Mouse (Mus musculus) forebrain, embryonic 10.5 days (tissue): ENCODE measurements around the gene Apex2. TPM values are rescaled to one million over a fixed set of nuclear protein-coding genes. Genes with fewer than 3 reads are reported as not detected.

Experiments
- DNase-seq: peaks from one replicate; pipeline ENCODE4 v3.0.0-alpha.2; 2017; ENCODE audit warnings: low spot score; ENCODE audit errors: extremely low spot score
- H3K27ac ChIP-seq: fragments of 300-500 bp; sonication (generic); 2 replicates; pipeline ENCODE4 v1.5.1; 2016; ENCODE audit warnings: mild to moderate bottlenecking
- H3K27me3 ChIP-seq: fragments of 300-500 bp; sonication (generic); 2 replicates; pipeline ENCODE4 v1.6.1; 2016; ENCODE audit warnings: mild to moderate bottlenecking; ENCODE audit not compliant: poor library complexity, severe bottlenecking
- H3K36me3 ChIP-seq: fragments of 300-500 bp; sonication (generic); replicated peaks from 2 replicates; pipeline ENCODE4 v1.6.1; 2016; ENCODE audit warnings: mild to moderate bottlenecking, moderate library complexity
- H3K4me1 ChIP-seq: fragments of 300-500 bp; sonication (generic); 2 replicates; pipeline ENCODE4 v1.6.1; 2016
- H3K4me3 ChIP-seq: fragments of 300-500 bp; sonication (generic); 2 replicates; pipeline ENCODE4 v1.5.1; 2016; ENCODE audit warnings: mild to moderate bottlenecking, moderate library complexity
- H3K9me3 ChIP-seq: fragments of 300-500 bp; sonication (generic); 2 replicates; pipeline ENCODE4 v1.6.1; 2016; ENCODE audit warnings: mild to moderate bottlenecking, moderate library complexity
- WGBS: fragments of 180-500 bp; shearing (Covaris S2); methylation state at CpG from one replicate; pipeline ENCODE4 v1.1.7; 2016; 5-methylcytosine and 5-hydroxymethylcytosine counted together
- polyA plus RNA-seq: library from polyadenylated mRNA; unstranded; fragments of >200 nt; fragmentation: Nextera tagmentation; extraction: Ambion mirVana; gene quantifications from 2 replicates; pipeline ENCODE4 v1.2.1, GENCODE M21; 2016

Apex2 gene
- 27.7 and 30.6 TPM in 2 replicates for polyA plus RNA-seq

DNA sequence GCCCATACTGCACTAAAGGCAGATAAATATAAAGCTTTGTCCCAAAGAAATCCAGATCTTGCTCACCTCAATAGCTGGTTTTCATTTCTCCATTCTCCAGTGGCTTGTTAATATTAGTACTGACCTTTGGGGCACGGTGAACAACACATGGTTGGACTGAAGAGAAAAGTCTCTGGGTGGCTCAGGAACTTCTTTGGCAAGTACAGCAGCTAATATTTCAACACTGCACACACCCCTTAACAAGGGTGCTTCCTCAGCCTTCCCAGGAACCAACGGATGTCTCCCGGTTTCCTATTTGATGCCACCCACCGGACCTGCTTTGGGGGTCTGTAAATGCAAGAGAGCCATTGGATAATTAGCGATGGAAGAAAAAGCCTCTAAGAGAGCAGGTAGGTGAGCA, at the start of gene Apex2:
Gene Apex2 (minus strand): TSS at position 173 of the 400 bp plus-strand sequence.
- whole genome bisulfite sequencing, result 83% methylated on average over 5 of the region's 5 CpGs
- Histone ChIP-seq H3K9me3 (no peaks in the 10 kb centered on the region), H3K27ac (peak within 1 kb of the TSS; percentile 89; the same call in 1 of the 2 replicates), H3K36me3 (peaks cover 13% of the 10 kb centered on the region), H3K4me1 (no peaks in the 10 kb centered on the region), H3K4me3 (peak within 1 kb of the TSS; percentile 59; the same call in 1 of the 2 replicates), H3K27me3 (peaks cover 64% of the 10 kb centered on the region)
- DNase-seq, result no peak

DNA sequence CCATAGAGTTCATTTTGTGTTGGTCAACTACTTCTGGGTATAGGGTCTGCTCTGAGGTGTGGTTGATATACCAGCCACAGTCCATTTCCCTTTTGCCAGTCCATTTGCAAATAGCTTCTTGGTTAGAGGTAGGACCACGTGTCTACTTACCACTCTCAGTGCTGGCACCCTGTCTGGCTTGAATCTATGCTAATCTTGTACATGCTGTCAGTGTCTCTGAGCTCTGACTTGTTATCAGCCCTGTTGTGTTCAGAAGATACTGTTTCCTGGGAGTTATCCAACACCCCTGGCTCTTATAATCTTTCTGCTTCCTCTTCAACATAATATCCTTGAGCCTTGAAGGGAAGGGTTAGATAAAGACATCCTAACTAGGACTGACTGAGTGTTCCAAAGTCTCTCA, 46.8 kb upstream of the Apex2 start:
- DNase-seq, result no peak
- Histone ChIP-seq H3K36me3 (no peaks in the 10 kb centered on the region), H3K27me3 (peaks cover 5% of the 10 kb centered on the region; the same call in 1 of the 2 replicates), H3K9me3 (no peaks in the 10 kb centered on the region), H3K27ac (no peak overlapping the region), H3K4me1 (no peaks in the 10 kb centered on the region), H3K4me3 (no peak overlapping the region)
- 79% methylated on average over 1 of the region's 1 CpGs for WGBS

DNA sequence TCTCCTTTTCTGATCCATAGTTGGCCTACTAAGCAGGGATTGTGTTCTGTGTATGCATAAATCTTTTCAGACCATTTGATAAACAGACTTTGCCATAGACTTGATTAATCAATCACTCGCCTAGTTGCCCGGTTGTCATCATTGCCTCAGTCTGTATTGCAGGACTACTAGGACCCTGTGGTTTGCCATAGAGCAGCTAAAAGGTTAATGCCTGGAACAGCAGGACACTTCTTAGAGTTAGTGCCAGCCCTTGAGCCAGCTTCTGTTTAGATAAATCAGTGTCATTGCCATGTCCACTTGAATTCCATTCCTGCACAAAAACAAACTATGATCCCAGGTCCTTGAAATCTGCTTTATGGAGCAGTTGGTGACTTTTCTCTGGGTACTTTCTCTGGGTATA, 9.2 kb upstream of the Apex2 start:
- Histone ChIP-seq H3K36me3 (no peaks in the 10 kb centered on the region), H3K4me3 (no peak overlapping the region), H3K4me1 (no peaks in the 10 kb centered on the region), H3K27ac (no peak overlapping the region), H3K9me3 (no peaks in the 10 kb centered on the region), H3K27me3 (peaks cover 21% of the 10 kb centered on the region)
- no peak for DNase-seq
- whole genome bisulfite sequencing, result 80% methylated on average over 2 of the region's 2 CpGs

GRCm38 (mm10) chrX:150595016-150595760, 5.5 kb upstream of the Apex2 start:
- Histone ChIP-seq H3K4me1 (no peaks in the 10 kb centered on the region), H3K36me3 (no peaks in the 10 kb centered on the region), H3K9me3 (no peaks in the 10 kb centered on the region), H3K27ac (no peak overlapping the region), H3K27me3 (peaks cover 42% of the 10 kb centered on the region), H3K4me3 (no peak overlapping the region)
- 83% methylated on average over 9 of the region's 9 CpGs for WGBS
- no peak for DNase-seq

GRCm38 (mm10) chrX:150594176-150594575, 4.5 kb upstream of the Apex2 start:
- Histone ChIP-seq H3K4me1 (no peaks in the 10 kb centered on the region), H3K4me3 (no peak overlapping the region), H3K9me3 (no peaks in the 10 kb centered on the region), H3K27me3 (peaks cover 47% of the 10 kb centered on the region), H3K36me3 (no peaks in the 10 kb centered on the region), H3K27ac (no peak overlapping the region)
- WGBS, result 89% methylated on average over 3 of the region's 3 CpGs
- DNase-seq, result no peak

DNA sequence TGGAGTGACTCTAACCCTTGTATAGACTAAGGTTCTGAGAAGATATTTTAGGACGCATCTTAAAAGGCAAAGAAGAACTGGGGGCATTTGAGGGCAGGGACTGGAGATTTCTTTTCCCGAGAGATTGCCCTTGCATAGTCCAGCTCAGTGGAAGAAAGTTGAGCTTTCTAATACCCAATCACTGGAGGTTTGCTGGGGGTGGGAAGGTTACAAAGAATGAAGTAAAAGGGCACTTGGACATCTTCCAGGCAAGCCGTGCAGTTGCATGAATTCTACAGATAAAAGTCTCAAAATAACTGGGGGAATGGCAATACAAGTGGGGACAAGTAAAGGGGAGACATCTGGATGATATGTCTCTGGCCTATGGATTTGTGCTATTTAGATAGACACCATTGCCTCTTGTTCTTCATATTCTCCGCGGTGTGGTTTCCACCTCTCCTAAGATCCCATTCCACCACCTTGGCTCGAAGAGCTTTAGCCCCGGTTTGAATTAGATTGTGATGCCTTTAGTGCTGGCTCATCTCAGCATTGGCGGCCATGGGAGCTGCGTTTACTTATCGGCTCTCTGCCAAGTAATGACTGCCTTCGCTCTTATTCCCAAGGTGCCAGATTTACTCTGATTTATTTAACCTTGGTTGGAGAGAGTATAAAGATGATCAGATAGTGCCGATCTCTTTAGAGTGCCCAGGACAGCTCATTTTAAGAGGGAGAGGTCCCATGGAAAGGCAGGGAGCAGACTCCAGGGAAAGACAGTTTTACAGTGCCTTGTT, 3.8 kb upstream of the Apex2 start:
- H3K4me1 ChIP-seq, result no peaks in the 10 kb centered on the region
- peaks cover 50% of the 10 kb centered on the region for H3K27me3 ChIP-seq
- no peak for DNase-seq
- H3K4me3 ChIP-seq, result no peak overlapping the region
- H3K36me3 ChIP-seq, result no peaks in the 10 kb centered on the region
- no peak overlapping the region for H3K27ac ChIP-seq
- WGBS, result 90% methylated on average over 12 of the region's 12 CpGs
- no peaks in the 10 kb centered on the region for H3K9me3 ChIP-seq

DNA sequence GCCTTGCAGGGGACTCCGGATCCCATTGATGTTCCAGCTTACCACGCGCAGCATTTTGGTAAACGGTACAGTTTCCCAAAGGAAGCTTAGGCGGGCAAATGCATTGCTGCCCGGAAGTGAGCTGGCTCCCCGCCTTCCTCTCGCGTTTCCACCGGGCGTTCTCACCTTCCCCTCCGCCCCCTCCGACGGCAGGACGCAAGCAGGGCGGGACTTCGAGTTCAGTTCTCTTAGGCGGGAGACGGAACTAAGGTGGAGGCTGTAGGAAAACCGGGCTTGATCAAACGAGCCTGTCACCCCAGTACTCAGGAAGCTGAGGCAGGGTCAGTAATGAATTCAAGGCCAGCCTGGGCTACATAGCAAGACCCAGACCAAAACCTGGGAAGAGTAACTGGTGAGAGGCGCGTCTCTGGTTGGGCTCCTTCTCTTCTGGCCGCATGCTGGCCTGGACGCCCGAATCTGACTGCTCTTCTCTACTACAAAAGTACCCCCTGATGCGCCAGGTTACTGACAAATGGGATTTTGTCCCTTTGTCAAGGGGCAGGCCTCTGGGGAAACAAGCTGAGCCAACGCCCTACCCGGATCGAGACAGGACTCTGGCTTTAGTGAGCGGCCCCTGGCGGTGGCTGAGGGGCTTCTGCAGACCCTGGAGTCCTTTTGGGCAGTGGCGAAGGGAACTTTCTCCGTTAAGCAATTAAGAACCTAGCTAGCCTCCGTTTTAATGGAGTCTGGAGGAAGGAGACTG, 1.5 kb downstream of the Apex2 start, which contains the start of gene Pfkfb1:
Gene Pfkfb1 (plus strand): TSS at position 207 of the 742 bp plus-strand sequence.
- H3K27ac ChIP-seq, result peak within 1 kb of the TSS; percentile 89
- 21% methylated on average over 35 of the region's 35 CpGs for WGBS

GRCm38 (mm10) chrX:150585116-150585515, 4.6 kb downstream of the Apex2 start:
- peaks cover 55% of the 10 kb centered on the region for H3K36me3 ChIP-seq
- peaks cover 37% of the 10 kb centered on the region for H3K27me3 ChIP-seq

More for the DNA sequence above, 1.5 kb downstream of the Apex2 start, which contains the start of gene Pfkfb1:
- Histone ChIP-seq H3K9me3 (no peaks in the 10 kb centered on the region), H3K36me3 (peaks cover 26% of the 10 kb centered on the region), H3K27me3 (peaks cover 51% of the 10 kb centered on the region), H3K4me3 (peak within 1 kb of the TSS; percentile 59), H3K4me1 (no peaks in the 10 kb centered on the region)
- peak; percentile 70 for DNase-seq

GRCm38 (mm10) chrX:150581921-150582320, 7.7 kb downstream of the Apex2 start:
- H3K36me3 ChIP-seq, result peaks cover 70% of the 10 kb centered on the region
- H3K9me3 ChIP-seq, result no peaks in the 10 kb centered on the region
- H3K4me1 ChIP-seq, result no peaks in the 10 kb centered on the region
- no peak for DNase-seq
- no peak overlapping the region for H3K27ac ChIP-seq
- H3K4me3 ChIP-seq, result no peak overlapping the region
- H3K27me3 ChIP-seq, result peaks cover 21% of the 10 kb centered on the region

More at GRCm38 (mm10) chrX:150585116-150585515, 4.6 kb downstream of the Apex2 start:
- Histone ChIP-seq H3K9me3 (no peaks in the 10 kb centered on the region), H3K4me3 (no peak overlapping the region), H3K4me1 (no peaks in the 10 kb centered on the region), H3K27ac (no peak overlapping the region)
- DNase-seq, result no peak
- 93% methylated on average over 8 of the region's 8 CpGs for WGBS

DNA sequence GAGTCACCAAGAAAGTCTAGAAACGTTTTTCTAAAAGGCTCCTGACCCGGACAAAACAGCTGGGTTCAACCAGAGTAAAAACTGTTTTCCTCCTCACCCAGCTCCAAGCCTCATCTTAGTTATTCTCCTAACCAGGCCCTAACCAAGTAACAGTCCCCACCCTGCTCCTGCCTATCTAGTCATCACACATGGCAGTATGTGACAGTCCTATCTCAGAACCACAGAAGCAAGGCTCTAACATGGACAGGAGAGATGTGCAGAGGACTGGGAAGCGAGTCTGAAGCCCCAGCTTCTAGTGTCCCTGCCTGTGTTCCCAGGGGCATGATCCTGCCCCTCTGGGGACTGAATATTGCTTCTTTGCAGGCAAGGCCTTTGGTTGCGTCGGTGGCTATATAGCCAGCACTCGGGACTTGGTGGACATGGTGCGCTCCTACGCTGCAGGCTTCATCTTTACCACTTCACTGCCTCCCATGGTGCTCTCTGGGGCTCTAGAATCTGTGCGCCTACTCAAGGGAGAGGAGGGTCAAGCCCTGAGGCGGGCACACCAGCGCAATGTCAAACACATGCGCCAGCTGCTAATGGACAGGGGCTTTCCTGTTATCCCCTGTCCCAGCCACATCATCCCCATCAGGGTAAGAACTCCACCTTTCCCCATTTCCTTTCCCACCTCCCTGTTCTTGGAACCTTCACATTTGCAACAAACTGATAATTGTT, 24.9 kb downstream of the Apex2 start:
- WGBS, result 90% methylated on average over 12 of the region's 12 CpGs
- peaks cover 67% of the 10 kb centered on the region for H3K27me3 ChIP-seq
- no peaks in the 10 kb centered on the region for H3K9me3 ChIP-seq
- H3K36me3 ChIP-seq, result peaks cover 32% of the 10 kb centered on the region
- no peak overlapping the region for H3K4me3 ChIP-seq
- H3K4me1 ChIP-seq, result no peaks in the 10 kb centered on the region
- no peak overlapping the region for H3K27ac ChIP-seq
- no peak for DNase-seq

GRCm38 (mm10) chrX:150554032-150554431, 35.6 kb downstream of the Apex2 start:
- H3K4me3 ChIP-seq, result no peak overlapping the region
- H3K9me3 ChIP-seq, result no peaks in the 10 kb centered on the region
- DNase-seq, result no peak
- H3K36me3 ChIP-seq, result peaks cover 39% of the 10 kb centered on the region
- H3K4me1 ChIP-seq, result no peaks in the 10 kb centered on the region
- peaks cover 85% of the 10 kb centered on the region for H3K27me3 ChIP-seq
- H3K27ac ChIP-seq, result no peak overlapping the region
- WGBS, result 88% methylated on average over 3 of the region's 3 CpGs

DNA sequence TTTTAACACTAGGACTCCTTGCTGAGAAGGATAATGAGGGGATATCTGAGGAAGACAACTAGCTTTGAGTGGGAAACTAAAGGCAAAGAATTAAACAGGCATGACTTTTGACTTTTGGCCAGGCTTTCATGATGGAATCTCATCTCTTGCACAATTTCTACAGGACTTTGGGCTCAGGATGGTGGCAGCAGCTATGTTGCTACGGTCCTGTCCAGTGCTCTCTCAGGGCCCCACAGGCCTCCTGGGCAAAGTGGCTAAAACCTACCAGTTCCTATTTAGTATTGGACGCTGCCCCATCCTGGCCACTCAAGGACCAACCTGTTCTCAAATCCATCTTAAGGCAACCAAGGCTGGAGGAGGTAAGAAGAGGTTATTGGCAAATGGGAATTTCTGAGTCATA, 37.7 kb downstream of the Apex2 start:
- no peaks in the 10 kb centered on the region for H3K9me3 ChIP-seq
- peaks cover 38% of the 10 kb centered on the region for H3K36me3 ChIP-seq
- no peaks in the 10 kb centered on the region for H3K4me1 ChIP-seq
- H3K27me3 ChIP-seq, result peaks cover 87% of the 10 kb centered on the region
- no peak for DNase-seq
- H3K27ac ChIP-seq, result no peak overlapping the region
- no peak overlapping the region for H3K4me3 ChIP-seq
- WGBS, result 90% methylated on average over 2 of the region's 2 CpGs
